Mouse (Mus musculus) lung, embryonic 14.5 days (tissue): ENCODE results near the gene Lctl. TPM values are rescaled to one million over a fixed set of nuclear protein-coding genes. Genes with fewer than 3 reads are reported as not detected.

Source experiments
- ATAC-seq: fragments of 200-750 bp; cut with Nextera tagmentation; 2 replicates; pipeline ENCODE4 v1.8.0; 2017; ENCODE audit warnings: mild to moderate bottlenecking, moderate TSS enrichment, moderate library complexity; ENCODE audit not compliant: insufficient read depth
- DNase-seq: peaks from one replicate; pipeline ENCODE4 v3.0.0-alpha.2; 2015
- H3K27ac ChIP-seq: fragments of 300-500 bp; sonication (generic); 2 replicates; pipeline ENCODE4 v1.5.1; 2014; ENCODE audit warnings: low read depth, mild to moderate bottlenecking, moderate library complexity
- H3K27me3 ChIP-seq: fragments of 300-500 bp; sonication (generic); 2 replicates; pipeline ENCODE4 v1.6.1; 2014; ENCODE audit warnings: low read length, control low read depth; ENCODE audit not compliant: insufficient read depth
- H3K36me3 ChIP-seq: fragments of 300-500 bp; sonication (generic); 2 replicates; pipeline ENCODE4 v1.6.1; 2014; ENCODE audit warnings: control low read depth; ENCODE audit not compliant: insufficient read depth
- H3K4me1 ChIP-seq: fragments of 300-500 bp; sonication (generic); 2 replicates; pipeline ENCODE4 v1.6.1; 2014; ENCODE audit warnings: antibody characterized with exemption, control low read depth; ENCODE audit not compliant: insufficient read depth
- H3K4me2 ChIP-seq: fragments of 300-500 bp; sonication (generic); 2 replicates; pipeline ENCODE4 v1.6.1; 2014; ENCODE audit warnings: mild to moderate bottlenecking
- H3K4me3 ChIP-seq: fragments of 300-500 bp; sonication (generic); 2 replicates; pipeline ENCODE4 v1.5.1; 2014; ENCODE audit warnings: low read depth, low read length
- H3K9ac ChIP-seq: fragments of 300-500 bp; sonication (generic); 2 replicates; pipeline ENCODE4 v1.6.1; 2014
- H3K9me3 ChIP-seq: fragments of 300-500 bp; sonication (generic); 2 replicates; pipeline ENCODE4 v1.6.1; 2016; ENCODE audit warnings: low read depth, low read length, control low read depth
- CTCF ChIP-seq: IDR thresholded peaks from 2 replicates; pipeline ENCODE4 v1.5.1; 2016; ENCODE audit warnings: antibody characterized with exemption, low read depth
- WGBS: fragments of 180-500 bp; shearing (Covaris S2); extraction: QIAGEN DNeasy Blood & Tissue Kit; methylation state at CpG from one replicate; pipeline ENCODE4 v1.1.7; 2014; 5-methylcytosine and 5-hydroxymethylcytosine counted together
- polyA plus RNA-seq: library from polyadenylated mRNA; unstranded; fragments of >200 nt; fragmentation: Nextera tagmentation; extraction: Ambion mirVana; gene quantifications from 2 replicates; pipeline ENCODE4 v1.2.1, GENCODE M21; 2014

The Lctl gene
- polyA plus RNA-seq, 1 experiment from 2014 or later = 0.13 TPM

DNA sequence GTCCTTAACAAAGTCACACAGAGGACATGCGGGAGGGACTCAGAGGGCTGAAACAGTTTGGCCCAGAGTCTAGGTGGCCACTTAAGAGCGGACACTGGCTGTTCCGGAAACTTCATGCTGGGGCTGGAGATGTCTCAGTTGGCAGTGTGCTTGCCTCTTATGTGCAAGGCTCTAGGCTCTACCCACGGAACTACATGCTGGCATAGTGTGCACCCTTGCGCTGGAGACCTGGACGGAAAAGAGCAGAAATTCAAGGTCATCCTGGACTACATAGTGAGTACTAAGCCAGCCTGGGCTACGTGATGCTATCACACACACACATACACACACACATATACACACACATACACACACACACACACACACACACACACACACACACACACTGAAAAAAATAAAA, 28.6 kb upstream of the Lctl start:
- H3K9ac ChIP-seq = no peak overlapping the region
- no peak for TF ChIP-seq CTCF
- ATAC-seq (no peak), DNase-seq (no peak)
- peak overlapping the region; percentile 67; the same call in 1 of the 2 replicates for H3K27ac ChIP-seq
- WGBS = 84% methylated on average over 7 of the region's 7 CpGs
- no peak overlapping the region for H3K4me2 ChIP-seq
- no peaks in the 10 kb centered on the region for H3K27me3 ChIP-seq
- H3K36me3 ChIP-seq = no peaks in the 10 kb centered on the region
- no peak overlapping the region for H3K4me3 ChIP-seq
- H3K4me1 ChIP-seq = peaks cover 16% of the 10 kb centered on the region
- no peaks in the 10 kb centered on the region for H3K9me3 ChIP-seq

DNA sequence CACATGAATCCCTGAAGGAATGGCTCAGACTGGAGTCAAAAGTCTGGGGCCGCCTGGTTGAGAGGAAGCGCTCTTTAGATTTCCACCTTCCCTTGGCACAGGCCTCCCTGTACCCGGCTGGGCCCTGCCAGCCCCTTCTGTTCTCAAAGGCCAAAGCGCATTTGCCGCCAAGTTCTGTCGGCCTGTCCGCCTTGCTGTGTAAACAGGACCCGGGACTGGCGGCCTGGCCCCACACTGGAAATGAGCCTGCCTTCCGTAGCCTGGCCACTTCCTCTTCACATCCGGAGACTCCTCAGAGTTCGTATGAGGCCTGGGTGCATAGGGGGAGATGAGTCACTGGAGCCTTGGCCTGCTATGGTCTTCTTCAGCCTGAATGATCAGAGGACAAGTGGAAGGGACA, 27.9 kb upstream of the Lctl start:
- Histone ChIP-seq H3K4me2 (no peak overlapping the region), H3K9me3 (no peaks in the 10 kb centered on the region), H3K4me1 (peaks cover 19% of the 10 kb centered on the region), H3K36me3 (no peaks in the 10 kb centered on the region), H3K27me3 (no peaks in the 10 kb centered on the region), H3K4me3 (no peak overlapping the region), H3K27ac (peak overlapping the region; percentile 67), H3K9ac (peak overlapping the region; percentile 20; the same call in 1 of the 2 replicates)
- peak; percentile 21; the same call in 1 of the 2 replicates for ATAC-seq
- WGBS = 34% methylated on average over 12 of the region's 12 CpGs
- peak; percentile 78 for DNase-seq
- TF ChIP-seq CTCF = no peak

DNA sequence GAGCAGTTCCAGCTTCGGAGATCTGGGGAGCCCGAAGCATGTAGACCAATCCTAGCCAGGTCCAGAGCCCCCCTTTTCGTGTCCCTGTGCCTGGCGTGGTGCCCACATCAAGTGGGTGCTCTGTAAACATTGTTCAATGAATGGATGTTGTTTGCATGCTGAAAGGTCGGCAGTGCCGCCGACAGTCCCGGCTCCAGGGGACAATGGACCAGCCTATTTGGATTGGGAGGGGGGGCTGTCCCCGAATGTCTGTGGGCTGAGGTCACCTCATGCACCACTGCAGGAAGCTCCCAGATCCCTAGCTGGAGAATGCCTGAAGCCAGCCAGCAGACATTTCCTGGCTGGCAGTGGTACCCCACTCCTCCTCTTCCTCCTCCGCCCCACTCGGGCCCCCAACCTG, 22.9 kb upstream of the Lctl start:
- Histone ChIP-seq H3K9me3 (no peaks in the 10 kb centered on the region), H3K4me3 (no peak overlapping the region), H3K27me3 (no peaks in the 10 kb centered on the region), H3K9ac (no peak overlapping the region), H3K4me1 (peaks cover 23% of the 10 kb centered on the region), H3K4me2 (peak overlapping the region; percentile 10; the same call in 1 of the 2 replicates), H3K36me3 (no peaks in the 10 kb centered on the region), H3K27ac (peak overlapping the region; percentile 92)
- no peak for TF ChIP-seq CTCF
- ATAC-seq = peak; percentile 86
- peak; percentile 84 for DNase-seq
- 21% methylated on average over 11 of the region's 11 CpGs for WGBS

DNA sequence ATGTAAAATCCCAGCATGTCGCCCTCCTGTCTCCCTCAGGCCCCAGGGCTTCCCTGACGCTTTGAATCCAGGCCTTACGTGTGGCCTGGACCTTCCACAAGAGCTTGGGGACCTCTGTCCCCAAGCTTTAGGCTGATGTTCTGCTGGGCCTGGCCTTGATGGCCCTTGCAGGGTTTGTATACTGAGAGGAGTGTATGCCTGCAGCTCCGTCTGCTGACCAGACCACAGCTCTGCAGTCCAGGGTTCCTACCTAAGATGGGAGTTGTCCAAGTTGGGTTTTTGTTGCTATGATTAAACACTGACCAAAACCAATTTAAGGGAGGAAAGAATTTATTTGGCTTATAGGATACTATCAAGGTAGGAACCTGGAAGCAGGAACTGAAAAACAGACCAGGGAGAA, 18.7 kb upstream of the Lctl start:
- WGBS = 71% methylated on average over 4 of the region's 4 CpGs
- peaks cover 22% of the 10 kb centered on the region for H3K4me1 ChIP-seq
- no peak overlapping the region for H3K9ac ChIP-seq
- no peak overlapping the region for H3K4me2 ChIP-seq
- H3K27me3 ChIP-seq = no peaks in the 10 kb centered on the region
- H3K36me3 ChIP-seq = no peaks in the 10 kb centered on the region
- H3K4me3 ChIP-seq = no peak overlapping the region
- DNase-seq = peak; percentile 55
- peak; percentile 69 for TF ChIP-seq CTCF
- ATAC-seq = no peak
- H3K9me3 ChIP-seq = no peaks in the 10 kb centered on the region
- H3K27ac ChIP-seq = no peak overlapping the region

DNA sequence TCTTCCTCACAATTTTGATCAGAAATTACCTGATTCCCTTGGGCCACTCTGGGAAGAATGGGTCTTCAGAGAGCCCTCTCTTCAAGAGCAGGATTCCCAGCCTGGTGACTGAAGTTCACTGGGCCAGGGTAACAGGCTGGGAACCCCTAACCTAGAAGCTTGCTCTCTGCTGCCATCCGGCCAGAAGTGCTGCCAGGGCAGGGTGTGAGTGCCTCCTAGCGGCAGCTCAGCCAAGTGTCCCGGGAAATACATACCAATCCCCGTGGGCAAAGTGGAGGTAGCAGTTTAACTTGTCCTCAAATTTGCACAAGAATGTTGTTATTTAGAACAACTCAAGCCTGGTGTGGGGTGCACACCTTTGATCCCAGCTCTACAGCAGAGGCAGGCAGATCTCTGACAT, 16.5 kb upstream of the Lctl start:
- whole genome bisulfite sequencing = 1% methylated on average over 4 of the region's 4 CpGs
- Histone ChIP-seq H3K4me1 (0 out of 2 replicates have a peak, but pooled peaks cover 2% of the 10 kb centered on the region), H3K4me2 (no peak overlapping the region), H3K9ac (no peak overlapping the region), H3K9me3 (no peaks in the 10 kb centered on the region), H3K27ac (no peak overlapping the region), H3K36me3 (no peaks in the 10 kb centered on the region), H3K27me3 (no peaks in the 10 kb centered on the region), H3K4me3 (no peak overlapping the region)
- DNase-seq = peak; percentile 88
- 0 out of 2 replicates have a peak, but pooled peaks have one; percentile 54 for ATAC-seq
- TF ChIP-seq CTCF = peak; percentile 96

DNA sequence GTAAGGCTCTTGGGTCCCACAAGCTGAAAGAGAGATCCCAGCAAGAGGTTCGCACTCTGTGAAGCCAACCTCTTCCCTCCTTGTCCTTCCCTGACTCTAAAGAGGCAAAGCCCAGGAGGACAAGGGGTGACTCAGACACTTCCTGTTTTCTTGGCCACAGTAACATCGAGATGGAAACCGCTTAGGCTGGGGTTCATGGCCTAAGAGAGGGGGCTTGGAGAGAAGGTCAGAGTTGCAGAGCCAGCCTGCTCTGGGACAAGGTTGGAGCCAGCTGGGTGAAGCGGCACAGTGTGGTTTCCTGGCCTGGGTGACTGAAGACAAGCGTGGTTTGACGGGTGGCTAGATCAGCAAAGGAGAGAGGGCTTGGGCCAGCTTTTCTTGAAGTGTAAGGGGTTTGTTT, 11.6 kb upstream of the Lctl start:
- DNase-seq = no peak
- whole genome bisulfite sequencing = 68% methylated on average over 6 of the region's 6 CpGs
- no peak for TF ChIP-seq CTCF

DNA sequence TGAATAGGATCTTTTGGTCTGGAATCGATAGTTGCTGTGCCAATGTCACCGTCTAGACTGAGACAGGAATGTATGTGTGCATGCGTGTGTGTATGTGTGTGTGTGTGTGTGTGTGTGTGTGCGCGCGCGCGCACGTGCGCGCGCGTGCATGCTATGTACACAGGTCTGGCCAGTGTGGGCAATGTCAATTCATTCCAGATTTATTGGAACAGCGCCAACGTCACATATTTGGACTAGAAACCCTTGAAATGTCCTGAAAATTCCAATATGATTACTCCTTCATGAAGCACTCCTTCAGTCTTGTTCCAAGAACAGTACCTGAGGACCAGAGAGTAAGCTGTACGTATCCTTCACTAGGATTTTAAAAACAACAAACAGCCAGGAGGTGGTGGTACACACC, 6.4 kb upstream of the Lctl start:
- no peaks in the 10 kb centered on the region for H3K27me3 ChIP-seq
- no peak for TF ChIP-seq CTCF
- no peak overlapping the region for H3K4me2 ChIP-seq
- H3K4me1 ChIP-seq = no peaks in the 10 kb centered on the region; the same call in 1 of the 2 replicates
- H3K36me3 ChIP-seq = no peaks in the 10 kb centered on the region
- WGBS = 90% methylated on average over 16 of the region's 16 CpGs
- no peaks in the 10 kb centered on the region for H3K9me3 ChIP-seq
- ATAC-seq (no peak), DNase-seq (peak; percentile 78)
- no peak overlapping the region for H3K4me3 ChIP-seq
- H3K9ac ChIP-seq = no peak overlapping the region
- H3K27ac ChIP-seq = no peak overlapping the region

More for the DNA sequence above, 11.6 kb upstream of the Lctl start:
- Histone ChIP-seq H3K9ac (no peak overlapping the region), H3K4me2 (no peak overlapping the region), H3K4me3 (no peak overlapping the region), H3K36me3 (no peaks in the 10 kb centered on the region), H3K9me3 (no peaks in the 10 kb centered on the region), H3K27me3 (no peaks in the 10 kb centered on the region), H3K4me1 (no peaks in the 10 kb centered on the region), H3K27ac (no peak overlapping the region)
- no peak for ATAC-seq
